Mouse (Mus musculus): Measurements from ENCODE around the gene Epha1.

- TF ChIP-seq EP300 (IDR thresholded peaks at IDR 0.05; ENCODE audit: low read depth in 1 of 2, low read length in 2 of 2) (no peak), CTCF (IDR thresholded peaks at IDR 0.05 in 2 of 3, conservative IDR thresholded peaks at IDR 0.05 in 1 of 3; ENCODE audit: control insufficient read depth in 1 of 3, insufficient read depth in 1 of 3, low read depth in 2 of 3, low read length in 3 of 3, poor library complexity in 1 of 3, severe bottlenecking in 1 of 3) (no peak), POLR2A (IDR thresholded peaks at IDR 0.05; ENCODE audit: control insufficient read depth in 1 of 2, insufficient read depth in 1 of 2, low read depth in 1 of 2, low read length in 2 of 2, poor library complexity in 1 of 2) (no peak), ZNF384 (IDR thresholded peaks at IDR 0.05; ENCODE audit: low read depth, low read length) (no peak)
Observed at GRCm38 (mm10) chr6:42399938-42400337, 26.9 kb upstream of the Epha1 start, which contains the start of gene Tas2r143.

All from MEL (cell line).